Comparison of ENCODE assay signal across 9 mouse cellular contexts in the genomic region with DNA sequence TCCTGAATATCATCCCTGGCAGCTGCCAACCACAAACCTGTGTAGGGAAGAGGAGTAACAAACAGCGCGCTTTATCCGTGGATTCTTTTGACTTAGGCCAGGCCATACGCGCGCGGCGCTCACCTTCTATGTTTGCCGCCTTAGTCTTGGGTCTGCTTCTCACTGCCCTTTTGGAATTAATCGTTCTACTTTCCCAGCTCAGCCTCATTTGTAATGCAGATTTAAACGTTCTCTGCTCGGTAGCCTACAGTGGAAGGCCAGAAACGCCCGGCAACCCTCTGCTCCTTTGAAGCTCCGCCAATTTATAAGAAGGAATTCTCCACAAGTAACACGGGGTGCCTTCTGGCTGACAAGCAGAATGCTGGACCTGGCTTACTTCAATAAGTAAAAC. TPM values are rescaled to one million over a fixed set of nuclear protein-coding genes. Genes with fewer than 3 reads are reported as not detected.
A peak's percentile ranks its signal among the peaks of the same experiment; 100 is the strongest.
DNase-seq lines count a peak whose midpoint lies in the region; ATAC-seq and TF ChIP-seq lines count a peak whose summit lies in the region.
"Had no signal": no experiment of that assay in that cellular context is flagged by ENCODE, and none has a peak within 500 bp of the region (broad histone marks: within the 10 kb centered on the region; RNA-seq: fewer than 3 reads in every experiment).

No protein-coding gene starts in this region.

- no peak for TF ChIP-seq CTCF in lung, embryonic 14.5 days (IDR thresholded peaks at IDR 0.05; ENCODE audit: low read depth)
- no peak for TF ChIP-seq CTCF in small intestine, adult 2 months (IDR thresholded peaks at IDR 0.05; ENCODE audit: extremely low read depth, insufficient read length, insufficient replicate concordance, low read depth, low read length)

- H3K4me2 ChIP-seq in lung, embryonic 14.5 days = peak overlapping the region; percentile 35
- peak overlapping the region; percentile 57 for H3K4me2 ChIP-seq in forebrain, embryonic 13.5 days
- peak overlapping the region; percentile 46 for H3K4me2 ChIP-seq in kidney, embryonic 16.5 days (replicated peaks; ENCODE audit: low read depth, low read length)

- H3K9me3 ChIP-seq in lung, embryonic 14.5 days (ENCODE audit: low read depth, low read length) = no peaks in the 10 kb centered on the region
- H3K9me3 ChIP-seq in forebrain, embryonic 13.5 days (replicated peaks) = no peaks in the 10 kb centered on the region
- H3K9me3 ChIP-seq in kidney, embryonic 16.5 days (ENCODE audit: low read length) = no peaks in the 10 kb centered on the region

- H3K27me3 ChIP-seq in lung, embryonic 14.5 days (ENCODE audit: insufficient read depth, low read length) = peaks cover 19% of the 10 kb centered on the region; the same call in 1 of the 2 replicates
- H3K27me3 ChIP-seq in forebrain, embryonic 13.5 days = peaks cover 9% of the 10 kb centered on the region; the same call in 1 of the 2 replicates
- peaks cover 12% of the 10 kb centered on the region for H3K27me3 ChIP-seq in kidney, embryonic 16.5 days (ENCODE audit: insufficient read depth, low read length)
- no peaks in the 10 kb centered on the region for H3K27me3 ChIP-seq in small intestine, adult 2 months (ENCODE audit: control insufficient read depth, insufficient read depth, low read length)

- H3K4me3 ChIP-seq in lung, embryonic 14.5 days (ENCODE audit: low read depth, low read length) = no peak overlapping the region
- H3K4me3 ChIP-seq in forebrain, embryonic 13.5 days = peak overlapping the region; percentile 26
- peak overlapping the region; percentile 26 for H3K4me3 ChIP-seq in kidney, embryonic 16.5 days (ENCODE audit: low read length)
- peak overlapping the region; percentile 19; the same call in 1 of the 2 replicates for H3K4me3 ChIP-seq in small intestine, adult 2 months (ENCODE audit: low read depth, low read length)

- intact Hi-C loops in gastrocnemius, postnatal 14 days (cut with DNase I; ENCODE audit: low total_unique reads) = no loop called here

- no peak for ATAC-seq in lung, embryonic 14.5 days (ENCODE audit: insufficient read depth)
- ATAC-seq in forebrain, embryonic 13.5 days = peak; percentile 84
- ATAC-seq in kidney, embryonic 16.5 days (ENCODE audit: low FRiP score, low TSS enrichment) = peak; percentile 47; the same call in 1 of the 2 replicates

- TF ChIP-seq POLR2A in small intestine, adult 2 months (IDR thresholded peaks at IDR 0.05; ENCODE audit: low read depth, low read length) = no peak

- H3K4me1 ChIP-seq in lung, embryonic 14.5 days (ENCODE audit: insufficient read depth) = no peaks in the 10 kb centered on the region
- peaks cover 16% of the 10 kb centered on the region for H3K4me1 ChIP-seq in forebrain, embryonic 13.5 days
- peaks cover 11% of the 10 kb centered on the region; the same call in 1 of the 2 replicates for H3K4me1 ChIP-seq in kidney, embryonic 16.5 days (ENCODE audit: insufficient read depth, low read length)
- H3K4me1 ChIP-seq in small intestine, adult 2 months (ENCODE audit: control insufficient read depth, insufficient read depth, insufficient read length, low read length) = peaks cover 5% of the 10 kb centered on the region; the same call in 1 of the 2 replicates

- no peak overlapping the region for H3K27ac ChIP-seq in lung, embryonic 14.5 days (ENCODE audit: low read depth)
- H3K27ac ChIP-seq in forebrain, embryonic 13.5 days = peak overlapping the region; percentile 22; the same call in 1 of the 2 replicates
- H3K27ac ChIP-seq in kidney, embryonic 16.5 days (ENCODE audit: low read length) = no peak overlapping the region
- H3K27ac ChIP-seq in small intestine, adult 2 months (ENCODE audit: insufficient read depth, low read depth, low read length) = no peak overlapping the region

- DNase-seq in lung, embryonic 14.5 days = peak; percentile 43
- DNase-seq in lung, postnatal 14 days = no peak
- DNase-seq in thymus, postnatal 36 days = no peak
- no peak for DNase-seq in gastrocnemius, postnatal 14 days
- no peak for DNase-seq in adrenal gland, adult 2 months

- no peak overlapping the region for H3K9ac ChIP-seq in lung, embryonic 14.5 days
- H3K9ac ChIP-seq in forebrain, embryonic 13.5 days = peak overlapping the region; percentile 17
- H3K9ac ChIP-seq in kidney, embryonic 16.5 days (replicated peaks; ENCODE audit: low read length) = no peak overlapping the region

- H3K36me3 ChIP-seq in lung, embryonic 14.5 days (ENCODE audit: insufficient read depth) = no peaks in the 10 kb centered on the region
- no peaks in the 10 kb centered on the region for H3K36me3 ChIP-seq in forebrain, embryonic 13.5 days (ENCODE audit: poor library complexity, severe bottlenecking)
- no peaks in the 10 kb centered on the region for H3K36me3 ChIP-seq in kidney, embryonic 16.5 days (ENCODE audit: insufficient read depth, low read length)
- H3K36me3 ChIP-seq in small intestine, adult 2 months (ENCODE audit: control insufficient read depth, insufficient read depth, low read length) = no peaks in the 10 kb centered on the region

- 8% methylated on average over 16 of the region's 16 CpGs for WGBS in lung, embryonic 14.5 days
- under 1% methylated on average over 16 of the region's 16 CpGs for WGBS in forebrain, embryonic 13.5 days
- 9% methylated on average over 16 of the region's 16 CpGs for WGBS in kidney, embryonic 16.5 days
- 11% methylated on average over 16 of the region's 16 CpGs for WGBS in small intestine, adult 2 months

RNA-seq across cellular contexts. Expression of a gene that starts 45.3 kb away (rescaled TPM):
- polyA plus RNA-seq in lung, embryonic 14.5 days (2014; fragmentation: Nextera tagmentation; extraction: Ambion mirVana) = 0.46 and 0.95 TPM in 2 replicates
- 0.89 and 0.92 TPM in 2 replicates for polyA plus RNA-seq in forebrain, embryonic 13.5 days (2015; fragmentation: Nextera tagmentation; extraction: Ambion mirVana)
- not detected in 2 replicates for polyA plus RNA-seq in kidney, embryonic 16.5 days (2015; fragmentation: Nextera tagmentation; extraction: Ambion mirVana)
- not detected in 2 replicates for polyA plus RNA-seq in small intestine, adult 2 months (2012; rRNA removed)
- total RNA-seq in gastrocnemius, postnatal 14 days (2021) = not detected
- total RNA-seq in adrenal gland, adult 2 months (2021) = under 1 TPM in 1 of 2 experiments, not detected in 1; 0.45 TPM
- polyA plus RNA-seq in adrenal gland, adult 2 months (2012; rRNA removed) = 0.22 TPM in 1 of 2 replicates, not detected in the other
- total RNA-seq: hematopoietic stem cell, adult 5-6 weeks had no signal
